Mouse (Mus musculus) embryo, embryonic 9.5 days (tissue): ENCODE results near the gene C530008M17Rik.

Experiments used
- DNase-seq: peaks from one replicate; pipeline ENCODE4 v3.0.0-alpha.2; 2017; ENCODE audit errors: extremely low spot score

Gene C530008M17Rik

DNA sequence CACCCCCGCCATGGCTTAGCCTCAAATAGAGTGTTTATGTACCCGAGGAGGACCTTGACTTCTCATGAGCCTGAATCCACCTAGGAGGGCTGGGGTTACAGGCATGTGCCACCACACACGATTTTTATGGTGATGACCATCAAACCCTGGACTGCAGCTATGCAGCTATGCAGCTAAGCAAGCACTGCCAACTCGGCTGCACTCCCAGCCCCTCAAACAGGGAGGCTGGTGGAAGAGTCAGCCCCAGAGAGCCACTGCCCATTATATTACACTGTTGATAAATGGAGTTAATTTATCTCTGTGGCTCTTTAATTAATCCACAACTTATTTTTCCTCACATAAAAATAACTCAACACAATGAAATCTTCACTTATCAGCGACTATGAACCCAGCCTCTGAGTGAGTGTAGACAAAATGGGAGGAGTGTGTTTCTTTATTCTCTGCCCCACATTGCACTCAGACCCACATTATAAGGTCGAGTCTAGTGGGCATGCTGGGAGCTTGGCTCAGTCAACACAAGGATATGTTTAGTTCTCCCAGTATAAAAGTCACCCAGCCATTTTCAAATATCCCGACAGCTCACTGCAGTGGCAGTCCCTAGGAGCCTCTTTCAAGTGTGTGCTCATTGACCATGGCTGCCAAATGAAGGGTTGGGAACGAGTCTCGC, 117.3 kb downstream of the C530008M17Rik start:
- DNase-seq: no peak

- no peak for DNase-seq
These were observed 122.8 kb downstream of the C530008M17Rik start for GRCm38 (mm10) chr5:76779094-76779615.

GRCm38 (mm10) chr5:76781943-76782342, 125.6 kb downstream of the C530008M17Rik start:
- DNase-seq: no peak

- no peak for DNase-seq
These were observed 126.2 kb downstream of the C530008M17Rik start for GRCm38 (mm10) chr5:76782414-76783103.

GRCm38 (mm10) chr5:76783104-76783441, 126.8 kb downstream of the C530008M17Rik start:
- DNase-seq: no peak

- no peak for DNase-seq
These were observed 127.9 kb downstream of the C530008M17Rik start for GRCm38 (mm10) chr5:76784151-76784723.

DNA sequence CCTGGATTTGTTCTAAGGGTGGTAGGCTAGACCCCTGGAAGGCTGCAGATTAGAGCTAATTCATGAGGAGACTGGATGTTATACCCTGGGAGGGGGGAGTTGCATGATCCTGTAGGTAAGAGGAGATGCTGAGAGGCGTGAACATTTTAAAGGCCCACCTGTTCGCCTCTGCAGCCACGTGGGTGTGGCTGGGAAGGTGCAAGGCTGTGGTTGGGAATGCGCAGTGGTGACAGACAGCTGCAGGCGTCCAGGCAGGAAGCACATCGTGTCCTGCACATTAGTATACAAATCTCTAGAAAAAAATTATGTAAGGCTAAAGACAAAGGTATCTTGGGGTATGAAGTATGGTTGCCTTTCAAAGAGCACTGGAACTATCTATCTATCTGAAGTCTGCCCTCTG, 128.7 kb downstream of the C530008M17Rik start:
- DNase-seq: no peak

- no peak for DNase-seq
These were observed 133.6 kb downstream of the C530008M17Rik start for GRCm38 (mm10) chr5:76789881-76790280.

- no peak for DNase-seq
These were observed 135.0 kb downstream of the C530008M17Rik start for GRCm38 (mm10) chr5:76791280-76791679.

DNA sequence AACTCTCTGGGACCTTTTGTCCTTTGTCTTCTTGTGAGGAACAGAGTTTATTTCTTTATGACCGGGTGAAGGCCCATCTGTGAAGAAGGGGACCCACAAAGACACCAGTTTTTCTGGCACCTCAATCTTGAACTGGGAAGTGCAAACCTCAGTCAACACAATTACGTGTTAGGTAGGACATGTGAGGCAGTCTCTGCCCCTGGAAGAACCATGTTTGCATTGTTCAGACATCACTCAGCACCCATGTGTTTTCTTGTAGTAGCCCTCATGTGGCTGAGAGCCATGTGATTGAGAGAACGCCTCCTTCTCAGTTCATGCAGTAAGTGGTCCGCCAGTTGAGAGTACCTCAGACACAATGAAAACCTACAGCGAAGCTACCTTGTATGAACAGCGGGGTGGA, 136.4 kb downstream of the C530008M17Rik start:
- no peak for DNase-seq

DNA sequence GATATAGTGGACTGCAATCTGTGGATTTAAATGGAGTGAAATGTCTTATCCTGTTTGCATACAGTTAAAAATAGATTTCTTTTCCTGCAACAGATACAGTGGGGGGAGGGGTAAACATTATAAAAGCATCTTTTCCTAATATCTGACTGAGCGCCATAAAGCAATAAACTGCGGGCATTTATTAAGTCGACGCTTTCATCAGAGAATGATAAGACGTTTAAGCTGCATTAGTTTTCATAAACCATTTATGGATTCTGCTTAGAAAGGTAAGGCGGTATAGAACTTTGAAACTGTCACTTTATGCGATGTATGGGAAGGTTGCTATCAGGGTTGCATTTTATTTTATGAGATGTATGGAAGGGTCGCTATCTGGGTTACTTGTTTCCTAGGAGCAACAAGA, 141.7 kb downstream of the C530008M17Rik start:
- no peak for DNase-seq

GRCm38 (mm10) chr5:76799471-76799870, 143.2 kb downstream of the C530008M17Rik start:
- DNase-seq: no peak

GRCm38 (mm10) chr5:76809031-76809430, 152.7 kb downstream of the C530008M17Rik start:
- no peak for DNase-seq

DNA sequence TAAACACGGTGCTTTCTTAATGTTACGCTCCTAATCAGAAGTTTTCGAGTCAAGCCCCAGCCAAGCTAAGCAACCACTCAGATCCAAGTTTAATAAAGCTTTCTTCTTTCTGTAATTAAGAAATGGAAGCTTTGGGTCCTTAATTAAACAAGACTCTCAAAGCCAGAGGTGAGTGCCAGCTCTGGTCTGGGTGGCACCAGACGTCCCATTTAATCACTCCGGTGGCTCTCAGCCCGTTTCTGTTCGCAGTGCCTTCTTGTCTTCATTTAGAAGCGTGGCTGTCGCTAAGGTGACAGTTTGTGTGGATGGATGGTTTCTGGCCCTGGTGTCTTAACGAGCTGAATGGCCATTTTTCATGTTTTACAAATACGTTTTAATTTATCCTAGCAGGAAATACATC, 158.7 kb downstream of the C530008M17Rik start:
- no peak for DNase-seq

GRCm38 (mm10) chr5:76815786-76816455, 159.6 kb downstream of the C530008M17Rik start:
- DNase-seq: no peak

DNA sequence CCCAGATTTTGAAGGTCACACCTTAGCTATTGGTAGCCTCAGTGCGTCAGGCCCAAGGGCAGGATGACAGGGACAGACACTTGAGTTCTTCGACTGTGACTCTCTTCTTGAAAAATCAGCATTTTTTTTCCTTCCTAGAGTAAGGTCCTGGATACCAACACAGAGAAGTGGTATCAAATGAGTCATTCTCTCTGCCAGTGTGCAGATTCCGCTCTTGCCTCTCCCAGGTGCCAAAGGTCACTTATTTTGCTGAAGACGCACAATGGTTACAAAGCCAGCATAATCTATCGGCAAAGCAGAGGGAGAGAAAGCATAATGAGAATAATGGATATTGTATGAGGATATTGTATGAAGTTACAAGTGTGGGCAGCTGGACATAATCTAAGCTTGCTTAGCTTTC, 160.4 kb downstream of the C530008M17Rik start:
- DNase-seq: no peak

- DNase-seq: no peak
These were observed 161.4 kb downstream of the C530008M17Rik start for GRCm38 (mm10) chr5:76817678-76818077.

- DNase-seq: no peak
These were observed 162.5 kb downstream of the C530008M17Rik start for GRCm38 (mm10) chr5:76818807-76819206.

GRCm38 (mm10) chr5:76822097-76822496, 165.8 kb downstream of the C530008M17Rik start:
- DNase-seq: no peak

DNA sequence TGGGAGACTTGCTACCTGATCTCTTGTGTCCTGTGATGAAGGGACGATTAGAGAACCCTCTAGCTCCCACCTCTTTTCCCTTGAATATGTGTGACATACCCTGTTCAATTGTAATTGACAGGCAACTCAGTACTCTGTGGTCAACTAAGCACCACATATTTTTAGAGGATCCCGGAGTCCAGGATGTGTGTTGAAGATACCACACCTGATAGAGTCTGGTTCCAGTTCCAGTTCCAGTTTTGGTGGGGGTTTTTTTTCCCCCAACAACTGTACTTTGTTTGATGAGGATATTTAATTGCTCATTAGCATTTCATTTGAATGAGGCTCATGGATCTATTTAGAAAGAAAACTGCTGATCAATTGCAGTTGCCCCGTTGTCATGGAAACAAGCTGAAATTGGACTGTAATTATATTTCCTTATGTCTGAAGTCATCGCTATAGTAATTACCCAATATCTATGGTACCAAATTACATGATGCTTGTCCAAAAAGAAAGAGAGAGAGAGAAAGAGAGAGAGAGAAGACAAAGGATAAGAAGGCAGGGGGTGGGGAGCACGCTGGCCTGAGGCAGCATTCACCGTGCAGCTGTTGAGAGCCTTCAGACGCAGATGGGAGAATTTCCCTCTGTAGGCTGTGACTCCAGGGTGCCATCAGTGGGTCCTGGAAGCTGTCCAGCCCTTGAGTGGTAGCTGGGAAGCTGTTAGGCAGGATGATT, 172.4 kb downstream of the C530008M17Rik start:
- no peak for DNase-seq

GRCm38 (mm10) chr5:76832529-76833210, 176.4 kb downstream of the C530008M17Rik start:
- no peak for DNase-seq
